Mouse (Mus musculus): ENCODE data around the gene Ccm2. TPM values are rescaled to one million over a fixed set of nuclear protein-coding genes. Genes with fewer than 3 reads are reported as not detected.

Gene Ccm2
- polyA plus RNA-seq, 1 experiment from 2014 or later: 92.9 TPM

Other genes with a start within 250 kb of the Ccm2 start
- 10.7 and 10.9 TPM in 2 replicates for gene Zmiz2, start 157.8 kb upstream of the Ccm2 start, polyA plus RNA-seq (2015; fragmentation: Nextera tagmentation; extraction: Ambion mirVana)
- gene Ppia, start 131.4 kb upstream of the Ccm2 start, polyA plus RNA-seq (2015; fragmentation: Nextera tagmentation; extraction: Ambion mirVana): 6,112 and 6,204 TPM in 2 replicates
- 540 and 574 TPM in 2 replicates for gene H2afv, start 102.4 kb upstream of the Ccm2 start, polyA plus RNA-seq (2015; fragmentation: Nextera tagmentation; extraction: Ambion mirVana)
- 28.1 and 28.8 TPM in 2 replicates for gene Purb, start 71.0 kb upstream of the Ccm2 start, polyA plus RNA-seq (2015; fragmentation: Nextera tagmentation; extraction: Ambion mirVana)
- 2.9 and 4.1 TPM in 2 replicates for gene Myo1g, start 25.9 kb upstream of the Ccm2 start, polyA plus RNA-seq (2015; fragmentation: Nextera tagmentation; extraction: Ambion mirVana)
- gene Nacad, start 59.2 kb downstream of the Ccm2 start, polyA plus RNA-seq (2015; fragmentation: Nextera tagmentation; extraction: Ambion mirVana): 2.1 and 2.4 TPM in 2 replicates
- 33.9 and 37.9 TPM in 2 replicates for gene Tbrg4, start 79.2 kb downstream of the Ccm2 start, polyA plus RNA-seq (2015; fragmentation: Nextera tagmentation; extraction: Ambion mirVana)
- not detected in 2 replicates for gene Wap, start 91.8 kb downstream of the Ccm2 start, polyA plus RNA-seq (2015; fragmentation: Nextera tagmentation; extraction: Ambion mirVana)
- 1.3 and 2.1 TPM in 2 replicates for gene Ramp3, start 111.6 kb downstream of the Ccm2 start, polyA plus RNA-seq (2015; fragmentation: Nextera tagmentation; extraction: Ambion mirVana)

Data from lung, embryonic 15.5 days (tissue).